Mouse (Mus musculus) small intestine, adult 2 months (tissue): ENCODE data around the gene Shld1. TPM values are rescaled to one million over a fixed set of nuclear protein-coding genes. Genes with fewer than 3 reads are reported as not detected.

Source experiments
- H3K27ac ChIP-seq: fragments of 200-500 bp; 2 replicates; pipeline ENCODE4 v1.5.1; 2012; ENCODE audit warnings: low read depth, low read length, control low read depth, inconsistent platforms; ENCODE audit not compliant: insufficient read depth
- H3K27me3 ChIP-seq: fragments of 200-500 bp; 2 replicates; pipeline ENCODE4 v1.6.1; 2012; ENCODE audit warnings: mild to moderate bottlenecking, moderate library complexity, low read length, inconsistent platforms; ENCODE audit not compliant: control insufficient read depth, insufficient read depth
- H3K36me3 ChIP-seq: fragments of 200-500 bp; 2 replicates; pipeline ENCODE4 v1.6.1; 2012; ENCODE audit warnings: mild to moderate bottlenecking, low read length, control low read depth, inconsistent platforms; ENCODE audit not compliant: control insufficient read depth, insufficient read depth
- H3K4me1 ChIP-seq: fragments of 200-500 bp; 2 replicates; pipeline ENCODE4 v1.6.1; 2012; ENCODE audit warnings: low read length, inconsistent platforms, mixed read lengths; ENCODE audit not compliant: control insufficient read depth, insufficient read depth, insufficient read length
- H3K4me3 ChIP-seq: fragments of 200-500 bp; 2 replicates; pipeline ENCODE4 v1.5.1; 2012; ENCODE audit warnings: low read depth, mild to moderate bottlenecking, control low read depth, inconsistent platforms, low read length, moderate library complexity
- CTCF ChIP-seq: fragments of 200-500 bp; IDR thresholded peaks from 2 replicates; pipeline ENCODE4 v1.5.1; 2012; ENCODE audit warnings: low read depth, mild to moderate bottlenecking, control low read depth, inconsistent platforms, low read length, moderate library complexity, mixed read lengths; ENCODE audit not compliant: insufficient replicate concordance, insufficient read length; ENCODE audit errors: extremely low read depth
- POLR2A ChIP-seq: fragments of 200-500 bp; IDR thresholded peaks from 2 replicates; pipeline ENCODE4 v1.6.1; 2012; ENCODE audit warnings: low read depth, mild to moderate bottlenecking, control low read depth, inconsistent platforms, low read length, moderate library complexity
- WGBS: fragments of 180-500 bp; shearing (Covaris S2); methylation state at CpG from one replicate; pipeline ENCODE4 v1.1.7; 2018; 5-methylcytosine and 5-hydroxymethylcytosine counted together
- polyA plus RNA-seq: library from polyadenylated mRNA; depleted of rRNA; stranded (reverse); fragments of >200 nt; gene quantifications from 2 replicates; pipeline ENCODE4 v1.2.3, GENCODE M21; 2012

The Shld1 gene
- polyA plus RNA-seq, 1 experiment = 8.9 TPM

DNA sequence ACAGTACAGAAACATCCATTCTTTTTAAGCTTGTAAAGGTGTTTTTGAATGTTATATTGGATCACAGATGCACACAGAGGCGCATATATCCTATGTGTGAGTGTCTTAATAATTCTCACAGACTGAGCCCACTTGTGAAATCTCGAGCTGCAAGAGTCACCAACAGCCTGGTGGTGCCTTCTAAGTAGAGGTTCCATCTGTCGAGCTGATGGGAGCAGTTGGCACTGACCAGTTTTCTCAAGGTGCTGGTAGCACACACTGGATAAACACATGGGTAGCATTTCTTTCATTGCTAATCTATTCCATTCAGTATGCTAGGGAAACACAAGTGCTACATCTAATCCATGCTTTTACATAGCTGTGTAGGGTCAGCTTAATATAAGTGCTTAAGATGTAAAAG, 66.4 kb downstream of the Shld1 start:
- Histone ChIP-seq H3K4me1 (no peaks in the 10 kb centered on the region), H3K4me3 (no peak overlapping the region), H3K27me3 (no peaks in the 10 kb centered on the region), H3K27ac (no peak overlapping the region), H3K36me3 (no peaks in the 10 kb centered on the region)
- TF ChIP-seq POLR2A (no peak), CTCF (no peak)
- WGBS = 73% methylated on average over 3 of the region's 3 CpGs

DNA sequence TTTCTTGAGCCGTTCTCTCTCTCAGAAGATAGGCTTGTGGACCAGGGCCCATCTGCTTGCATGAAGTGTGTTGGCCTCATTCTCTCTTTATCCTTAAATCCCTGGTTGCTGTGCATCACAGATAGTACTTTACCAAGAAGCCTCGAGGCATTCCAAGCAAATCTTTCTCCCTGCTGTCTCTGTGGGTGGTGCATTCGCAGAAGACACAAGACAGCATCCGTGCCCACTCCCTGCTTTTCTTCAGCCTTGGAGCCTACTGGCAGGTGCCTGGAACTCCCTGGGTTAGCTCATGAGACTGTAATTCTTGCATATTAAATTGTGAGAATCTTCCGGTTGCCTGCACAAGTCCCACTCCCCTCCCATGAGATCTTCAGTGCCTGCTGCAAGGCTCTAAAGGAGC, 71.2 kb downstream of the Shld1 start:
- no peaks in the 10 kb centered on the region for H3K27me3 ChIP-seq
- TF ChIP-seq POLR2A (no peak), CTCF (no peak)
- no peaks in the 10 kb centered on the region for H3K36me3 ChIP-seq
- 78% methylated on average over 5 of the region's 5 CpGs for WGBS
- no peak overlapping the region for H3K4me3 ChIP-seq
- no peaks in the 10 kb centered on the region for H3K4me1 ChIP-seq
- H3K27ac ChIP-seq = no peak overlapping the region

GRCm38 (mm10) chr2:132770822-132771221, 84.1 kb downstream of the Shld1 start:
- Histone ChIP-seq H3K27me3 (no peaks in the 10 kb centered on the region), H3K4me1 (no peaks in the 10 kb centered on the region), H3K4me3 (no peak overlapping the region), H3K27ac (no peak overlapping the region), H3K36me3 (no peaks in the 10 kb centered on the region)
- no peak for TF ChIP-seq CTCF
- no peak for TF ChIP-seq POLR2A
- 54% methylated on average over 1 of the region's 1 CpGs for WGBS

DNA sequence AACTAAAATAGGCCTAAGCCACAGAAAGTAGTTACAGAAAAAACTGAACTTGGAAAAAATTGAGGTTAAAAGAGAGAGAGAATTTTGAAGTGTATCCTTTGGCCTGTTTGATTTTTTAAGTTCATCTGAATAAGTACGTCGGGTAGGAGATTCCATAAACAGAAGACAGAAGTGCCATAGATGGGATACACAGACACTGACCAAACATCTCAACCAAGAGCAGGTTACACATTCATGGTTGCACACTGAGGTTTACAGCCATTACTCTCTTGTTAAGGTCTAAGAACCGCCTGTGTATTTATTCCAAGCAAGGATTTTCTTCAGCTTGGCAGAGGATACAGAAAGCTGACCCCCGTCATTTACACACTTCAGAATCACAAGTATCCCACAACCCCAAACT, 94.2 kb downstream of the Shld1 start, which contains the start of gene Chgb:
Gene Chgb, plus strand, starts transcription at position 301 of the 400 bp plus-strand sequence.
- 16% methylated on average over 4 of the region's 4 CpGs for WGBS
- no peak for TF ChIP-seq POLR2A
- no peak for TF ChIP-seq CTCF
- no peak within 1 kb of the TSS for H3K27ac ChIP-seq
- 0 out of 2 replicates have a peak, but pooled peaks cover 5% of the 10 kb centered on the region for H3K27me3 ChIP-seq
- H3K4me1 ChIP-seq = peaks cover 4% of the 10 kb centered on the region; the same call in 1 of the 2 replicates
- no peak within 1 kb of the TSS for H3K4me3 ChIP-seq
- H3K36me3 ChIP-seq = no peaks in the 10 kb centered on the region

DNA sequence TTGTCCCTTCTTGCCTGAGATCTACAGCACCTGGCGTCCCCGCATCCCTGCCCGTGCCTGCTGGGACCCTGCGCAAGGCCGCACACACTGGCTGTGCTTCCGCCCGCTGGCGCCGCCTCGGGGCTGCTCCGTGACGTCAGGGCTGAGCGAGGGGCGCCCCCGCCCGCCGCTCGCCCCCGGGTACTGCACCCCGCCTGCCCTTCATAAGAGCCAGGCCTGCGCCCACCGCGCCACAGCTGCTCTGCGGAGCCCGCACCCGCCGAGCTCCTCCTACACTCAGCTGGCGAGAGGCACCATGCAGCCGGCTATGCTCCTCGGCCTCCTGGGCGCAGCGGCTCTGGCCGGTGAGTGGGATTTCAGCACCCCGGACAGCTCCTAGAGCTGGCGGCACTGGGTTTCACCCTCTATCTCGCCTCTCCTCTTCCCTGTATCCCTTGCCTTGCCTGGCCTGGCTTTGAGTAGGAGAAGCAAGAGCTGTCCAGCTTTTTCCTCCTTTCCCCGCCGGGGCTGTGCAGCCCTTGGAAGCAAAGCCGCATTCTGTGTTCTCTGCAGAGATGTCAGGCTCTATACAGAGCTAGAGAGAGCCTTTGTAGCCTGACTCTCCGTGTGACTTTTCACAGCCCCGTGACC, 94.8 kb downstream of the Shld1 start:
- Histone ChIP-seq H3K36me3 (no peaks in the 10 kb centered on the region), H3K27me3 (0 out of 2 replicates have a peak, but pooled peaks cover 5% of the 10 kb centered on the region), H3K27ac (no peak overlapping the region), H3K4me1 (peaks cover 4% of the 10 kb centered on the region; the same call in 1 of the 2 replicates), H3K4me3 (no peak overlapping the region)
- WGBS = 3% methylated on average over 39 of the region's 41 CpGs
- TF ChIP-seq CTCF (no peak), POLR2A (no peak)

- Histone ChIP-seq H3K27me3 (0 out of 2 replicates have a peak, but pooled peaks cover 5% of the 10 kb centered on the region), H3K36me3 (no peaks in the 10 kb centered on the region), H3K4me3 (no peak overlapping the region), H3K4me1 (peaks cover 4% of the 10 kb centered on the region; the same call in 1 of the 2 replicates), H3K27ac (no peak overlapping the region)
- WGBS = 65% methylated on average over 6 of the region's 6 CpGs
- TF ChIP-seq POLR2A (no peak), CTCF (no peak)
Observed at GRCm38 (mm10) chr2:132784039-132784438, 97.3 kb downstream of the Shld1 start.

GRCm38 (mm10) chr2:132793441-132794203, 106.9 kb downstream of the Shld1 start:
- no peaks in the 10 kb centered on the region for H3K4me1 ChIP-seq
- no peaks in the 10 kb centered on the region for H3K36me3 ChIP-seq
- no peak overlapping the region for H3K27ac ChIP-seq
- no peaks in the 10 kb centered on the region for H3K27me3 ChIP-seq
- WGBS = 80% methylated on average over 19 of the region's 19 CpGs
- TF ChIP-seq POLR2A = no peak
- no peak for TF ChIP-seq CTCF
- H3K4me3 ChIP-seq = no peak overlapping the region
